Mouse (Mus musculus): ENCODE results near the gene Mrps34. TPM values are rescaled to one million over a fixed set of nuclear protein-coding genes. Genes with fewer than 3 reads are reported as not detected.

Gene Mrps34
- total RNA-seq, 2 experiments from 2014 or later: 4.8 to 5.0 TPM

DNA sequence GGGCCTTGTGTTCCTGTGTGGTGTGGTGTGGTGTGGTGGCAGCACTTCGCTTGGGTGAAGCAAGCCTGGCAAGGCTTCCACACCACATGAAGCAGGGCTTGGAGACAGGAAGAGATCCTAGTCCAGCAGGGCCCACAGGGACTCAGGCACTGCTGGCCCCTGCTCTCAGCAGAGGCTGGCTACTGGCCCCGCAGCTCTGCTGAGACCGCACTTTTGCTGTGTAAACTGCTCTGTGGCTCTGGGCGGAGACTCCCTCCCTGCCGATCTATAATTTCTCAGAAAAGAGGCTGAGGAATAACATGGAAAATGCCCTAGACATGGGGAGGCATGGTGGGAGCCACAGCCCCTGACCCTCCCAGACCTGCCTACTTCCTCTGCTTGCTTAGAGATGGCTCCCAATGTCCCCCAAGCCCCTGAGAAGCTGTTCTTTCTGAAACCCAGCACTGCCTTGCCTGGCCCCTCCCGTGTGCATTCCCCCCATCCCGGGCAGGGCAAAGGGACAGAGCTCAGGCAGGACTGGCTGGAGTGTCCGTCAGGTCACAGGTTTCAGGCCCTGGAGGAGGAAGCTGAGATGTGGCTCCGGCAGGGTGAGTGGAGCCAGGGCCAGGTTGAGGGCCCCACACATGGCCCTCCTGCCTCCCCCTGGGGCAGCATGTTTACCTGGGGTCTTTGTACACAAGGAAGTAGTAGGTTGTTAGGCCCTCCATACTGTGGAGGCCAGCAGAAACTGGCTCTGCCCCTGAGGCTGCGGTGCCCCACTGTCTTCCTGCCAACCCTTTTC lies 17.4 kb upstream of the Mrps34 start:
- no peak for ATAC-seq (replicated peaks; ENCODE audit: low FRiP score, poor library complexity, severe bottlenecking)

DNA sequence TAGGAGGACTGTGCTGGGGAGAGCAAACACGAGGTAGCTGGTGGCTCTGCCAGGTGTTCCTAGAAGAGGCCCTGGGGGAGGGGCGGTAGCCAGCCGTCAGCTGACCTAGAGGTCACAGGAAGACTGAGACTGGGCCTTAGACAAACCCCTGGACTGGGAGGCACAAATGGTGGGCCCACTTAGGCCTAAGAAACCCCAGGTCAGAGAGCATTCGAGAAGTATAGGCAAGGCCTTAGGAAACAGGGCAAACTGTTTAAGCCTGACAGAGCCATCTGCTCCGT lies 16.9 kb upstream of the Mrps34 start:
- no peak for ATAC-seq (replicated peaks; ENCODE audit: low FRiP score, poor library complexity, severe bottlenecking)

DNA sequence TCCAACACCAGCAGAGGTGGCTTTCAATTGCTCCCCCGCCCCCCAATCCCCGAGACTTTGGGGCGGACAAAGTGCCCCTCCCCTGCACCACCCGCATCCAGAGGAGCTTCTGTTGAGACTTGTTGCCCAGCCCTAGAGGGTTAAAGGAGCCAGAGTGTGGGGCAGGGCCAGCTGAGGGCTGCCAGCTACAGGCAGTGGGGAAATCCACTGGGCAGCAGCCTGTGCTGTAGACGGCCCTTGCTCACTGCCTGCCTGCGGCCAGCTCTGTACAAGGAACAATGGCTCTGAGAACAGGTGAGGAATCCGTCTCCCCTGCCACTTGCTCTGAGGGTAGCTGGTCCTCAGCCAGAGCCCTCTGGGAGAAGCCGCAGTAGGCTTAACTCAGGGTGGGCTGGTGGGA lies 16.4 kb upstream of the Mrps34 start:
- ATAC-seq (replicated peaks; ENCODE audit: low FRiP score, poor library complexity, severe bottlenecking): no peak

DNA sequence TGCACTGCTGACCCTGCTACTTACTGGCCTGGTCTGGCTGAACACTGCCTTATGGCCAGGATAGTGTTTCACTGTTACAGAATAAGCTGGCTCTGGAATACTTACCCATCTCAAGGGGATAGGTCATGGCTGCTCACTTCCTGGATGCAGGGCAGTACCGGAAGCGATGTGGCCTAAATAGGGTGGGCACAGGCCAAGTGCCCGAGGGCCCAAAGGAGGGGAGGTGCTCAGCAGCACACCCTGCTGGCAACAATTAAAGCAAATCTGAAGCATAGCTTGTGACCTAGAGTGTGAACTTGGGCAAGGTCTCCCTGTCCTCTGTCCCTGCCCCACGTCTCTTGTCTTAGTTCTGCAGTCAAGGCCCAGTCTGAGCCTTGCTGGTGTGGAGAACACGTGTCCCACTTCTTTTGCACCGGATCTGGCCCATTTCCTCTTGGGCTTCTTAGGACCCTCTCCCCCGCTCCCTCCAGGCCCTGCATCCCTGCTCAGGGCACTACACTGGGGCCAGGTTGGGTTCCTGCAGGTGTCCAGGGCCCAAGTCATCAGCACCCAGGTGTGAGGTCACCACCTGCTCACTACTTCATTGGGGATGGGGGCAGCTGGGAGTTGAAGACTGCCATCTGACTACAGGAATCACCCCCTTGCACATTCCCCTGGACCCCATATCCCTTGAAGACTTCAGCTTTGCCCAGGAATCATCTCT lies 13.0 kb upstream of the Mrps34 start:
- peak; percentile 20; the same call in 1 of the 2 replicates for ATAC-seq (replicated peaks; ENCODE audit: low FRiP score, poor library complexity, severe bottlenecking)

DNA sequence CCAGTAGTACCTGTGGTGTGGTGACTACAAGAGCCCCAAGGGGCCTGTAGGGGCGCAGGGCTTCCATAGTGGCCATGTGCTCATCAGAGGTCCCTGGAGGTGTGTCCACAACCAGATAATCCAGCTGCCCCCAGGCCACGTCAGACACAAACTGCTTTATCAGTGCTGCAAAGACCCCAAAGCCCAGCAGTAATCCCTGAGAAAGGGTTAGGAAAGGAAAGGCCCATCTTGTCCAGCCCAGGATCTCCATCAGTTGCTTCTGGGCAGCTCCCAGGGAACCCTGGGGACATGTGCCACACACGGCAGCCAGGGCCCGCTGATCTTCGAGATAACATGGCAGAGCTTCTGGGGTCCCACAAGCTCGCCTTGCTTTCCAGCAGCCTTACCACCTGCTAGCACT lies 10.5 kb upstream of the Mrps34 start:
- no peak for ATAC-seq (replicated peaks; ENCODE audit: low FRiP score, poor library complexity, severe bottlenecking)

DNA sequence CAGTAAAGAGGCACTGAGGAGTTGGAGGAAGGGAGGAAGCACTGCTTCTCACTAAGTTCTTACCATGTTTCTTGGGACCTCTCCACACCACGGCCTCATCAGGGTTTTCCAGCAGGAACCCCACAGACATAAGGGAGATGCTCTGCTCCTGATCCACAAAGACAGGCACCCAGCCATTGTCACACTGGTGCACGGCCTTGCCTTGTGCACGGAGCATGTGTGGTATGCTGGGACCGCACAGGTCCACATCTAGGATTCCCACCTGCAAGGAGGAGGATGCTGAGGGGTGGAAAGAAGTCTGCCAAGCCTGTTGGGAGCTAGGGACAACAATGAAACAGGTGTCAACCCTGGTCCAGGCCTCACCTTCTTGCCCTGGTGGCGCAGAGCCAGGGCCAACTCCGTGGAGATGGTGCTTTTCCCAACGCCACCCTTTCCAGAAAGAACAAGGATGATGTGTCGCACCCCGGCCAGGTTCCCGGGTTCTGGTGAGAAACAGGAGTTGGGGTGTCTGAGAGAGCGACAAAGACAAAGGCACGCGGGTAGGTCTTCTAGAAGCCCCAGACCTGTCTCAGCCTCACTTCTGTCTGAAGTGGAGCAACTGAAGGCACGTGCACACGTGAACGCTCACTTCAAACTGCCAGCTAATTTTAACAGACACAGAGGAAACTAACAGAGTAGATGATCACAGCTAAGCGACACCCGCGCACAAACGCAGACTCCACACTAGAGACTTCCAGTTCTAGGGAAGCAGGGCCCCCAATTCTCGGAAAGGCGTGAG lies 9.4 kb upstream of the Mrps34 start:
- ATAC-seq (replicated peaks; ENCODE audit: low FRiP score, poor library complexity, severe bottlenecking): no peak

DNA sequence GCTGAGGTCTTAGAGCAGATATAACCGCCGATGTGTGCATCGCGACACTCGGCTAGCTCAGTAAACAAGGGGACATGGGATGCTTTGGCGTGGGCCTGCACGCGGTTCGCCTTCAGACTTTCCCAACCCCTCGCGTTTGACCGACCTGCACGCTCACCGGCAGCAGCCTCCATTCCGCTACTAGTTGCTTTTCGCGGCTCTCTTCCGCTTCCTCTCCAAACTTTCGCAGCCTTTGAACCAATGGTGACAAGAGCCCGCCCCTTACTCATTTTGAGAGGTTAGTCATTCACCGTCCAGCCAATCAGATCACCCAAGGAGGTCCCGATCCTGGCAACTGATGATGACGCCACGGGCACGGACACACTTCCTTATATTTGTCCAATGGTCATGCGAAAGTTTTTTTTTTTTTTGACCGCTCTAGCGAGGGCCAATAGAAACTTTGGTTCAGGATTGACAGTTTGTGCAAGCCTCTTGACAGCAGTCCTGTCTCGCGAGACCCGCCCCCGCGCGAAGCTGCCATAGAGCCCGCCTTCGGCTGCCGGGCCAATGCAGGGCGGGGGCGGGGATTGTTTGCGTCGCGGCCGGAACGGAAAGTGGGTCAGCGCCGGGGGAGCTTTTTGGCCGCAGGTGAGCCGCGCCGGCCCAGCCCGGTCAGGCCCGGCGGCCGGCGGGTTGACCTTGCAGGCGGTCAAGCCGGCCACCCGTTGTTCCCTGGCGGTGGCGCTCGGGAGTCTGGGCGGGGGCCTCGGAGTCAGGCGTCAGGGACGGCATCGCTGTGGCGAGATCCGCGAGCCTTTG lies 8.6 kb upstream of the Mrps34 start, which contains the start of the genes Nubp2 and Spsb3:
Gene Nubp2 (minus strand): TSS at position 216 of the 798 bp plus-strand sequence.
Gene Spsb3 (plus strand): TSS at position 510 of the 798 bp plus-strand sequence.
- peak; percentile 88 for ATAC-seq (replicated peaks; ENCODE audit: low FRiP score, poor library complexity, severe bottlenecking)

DNA sequence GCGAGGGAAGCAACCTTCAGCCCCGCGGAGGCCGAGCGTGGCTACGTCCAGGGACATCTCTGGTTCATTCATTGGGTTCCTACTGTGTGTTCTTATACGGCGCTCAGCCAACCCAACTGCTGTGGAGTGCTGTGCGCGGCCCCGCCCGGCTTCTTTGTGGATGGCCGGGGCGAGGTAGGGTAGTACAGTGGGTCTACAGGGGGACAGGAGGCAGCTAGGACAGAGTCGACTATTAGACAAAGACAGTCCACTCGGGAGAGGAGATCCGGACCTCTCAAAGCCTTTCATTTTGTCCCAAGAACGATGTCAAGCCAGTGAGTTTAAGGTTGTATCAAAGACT lies 8.0 kb upstream of the Mrps34 start:
- ATAC-seq (replicated peaks; ENCODE audit: low FRiP score, poor library complexity, severe bottlenecking): peak; percentile 34

DNA sequence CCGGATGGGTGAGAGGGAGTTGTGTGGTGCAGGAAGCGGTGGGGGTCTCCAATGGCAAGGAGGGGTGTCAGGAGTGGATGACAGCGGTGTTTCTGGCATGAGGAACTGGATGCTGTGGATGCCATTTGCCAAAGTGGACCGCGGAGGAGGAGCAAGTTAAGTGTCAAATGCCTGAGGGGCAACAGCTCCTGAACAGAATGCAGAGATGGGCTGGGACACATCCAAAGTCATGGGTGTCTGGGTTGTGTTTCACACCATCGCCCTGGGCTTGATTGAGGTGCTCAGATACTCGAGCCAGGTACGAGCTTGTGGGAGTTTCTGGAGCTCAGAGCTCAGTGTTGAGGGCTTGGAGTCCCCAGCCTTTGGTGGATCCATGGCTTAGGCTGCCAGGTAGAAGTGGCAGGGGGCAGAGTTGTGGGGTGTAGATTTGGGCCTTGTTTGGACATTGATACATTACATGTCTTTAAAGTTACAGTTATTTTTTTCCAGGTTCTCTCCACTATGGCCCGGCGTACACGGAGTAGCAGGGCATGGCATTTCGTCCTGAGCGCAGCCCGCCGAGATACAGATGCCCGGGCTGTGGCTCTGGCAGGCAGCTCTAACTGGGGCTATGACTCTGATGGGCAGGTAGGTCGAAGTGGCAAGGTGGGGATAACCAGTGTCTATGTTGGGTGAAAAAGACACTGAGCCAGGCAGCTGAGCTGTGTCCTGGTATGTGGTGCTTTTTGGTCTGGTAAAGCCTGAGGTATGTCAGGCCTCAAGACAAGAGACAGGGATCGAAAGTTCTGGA lies 7.4 kb upstream of the Mrps34 start:
- ATAC-seq (replicated peaks; ENCODE audit: low FRiP score, poor library complexity, severe bottlenecking): peak; percentile 16

DNA sequence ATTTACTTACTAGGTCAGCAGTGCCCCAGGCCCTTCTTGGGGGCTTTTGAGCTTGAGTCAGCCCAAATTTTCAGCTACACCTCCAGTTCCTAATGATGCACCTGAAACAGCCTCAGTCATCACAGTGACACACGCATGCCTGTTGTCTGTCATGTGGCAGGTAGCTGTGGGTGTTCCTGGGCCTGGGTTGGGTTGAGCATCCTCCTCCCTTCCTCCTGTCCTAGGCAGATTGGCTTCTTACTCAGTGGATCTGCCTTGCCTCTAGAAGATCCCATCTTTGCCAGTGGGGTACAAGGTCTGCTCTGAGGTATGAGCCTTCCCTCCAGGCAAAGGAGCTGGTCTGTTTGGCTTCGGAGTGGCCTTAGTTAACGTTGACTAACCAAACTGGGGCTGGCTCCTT lies 6.1 kb upstream of the Mrps34 start:
- no peak for ATAC-seq (replicated peaks; ENCODE audit: low FRiP score, poor library complexity, severe bottlenecking)

DNA sequence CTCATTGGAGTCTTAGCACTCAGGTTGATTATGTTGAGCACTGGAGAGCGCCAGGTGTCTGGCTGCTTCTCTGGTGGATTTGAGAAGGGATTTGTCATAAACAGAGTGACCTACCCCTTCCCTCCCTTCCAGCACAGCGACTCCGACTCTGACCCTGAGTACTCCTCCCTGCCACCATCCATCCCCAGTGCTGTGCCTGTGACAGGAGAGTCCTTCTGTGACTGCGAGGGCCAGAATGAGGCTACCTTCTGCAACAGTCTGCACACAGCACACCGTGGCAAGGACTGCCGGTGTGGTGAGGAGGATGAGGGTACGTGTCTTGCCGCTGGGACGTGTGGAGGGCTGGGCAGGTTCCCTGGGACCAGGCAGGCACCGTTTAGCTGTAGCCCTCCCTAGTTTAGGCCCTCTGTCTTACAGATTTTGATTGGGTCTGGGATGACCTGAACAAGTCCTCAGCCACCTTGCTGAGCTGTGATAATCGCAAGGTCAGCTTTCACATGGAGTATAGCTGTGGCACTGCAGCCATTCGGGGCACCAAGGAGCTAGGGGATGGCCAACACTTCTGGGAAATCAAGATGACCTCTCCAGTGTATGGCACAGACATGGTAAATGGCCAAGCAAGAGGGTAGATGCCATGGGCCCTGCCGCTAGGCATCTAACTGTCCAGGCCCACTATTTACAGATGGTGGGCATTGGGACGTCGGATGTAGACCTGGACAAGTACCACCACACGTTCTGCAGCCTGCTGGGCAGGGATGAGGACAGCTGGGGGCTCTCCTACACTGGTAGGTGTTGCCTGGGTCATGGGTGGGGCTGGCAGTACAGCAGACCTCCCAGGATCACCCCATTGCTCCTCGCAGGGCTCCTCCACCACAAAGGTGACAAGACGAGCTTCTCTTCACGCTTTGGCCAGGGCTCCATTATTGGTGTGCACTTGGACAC lies 4.5 kb upstream of the Mrps34 start:
- no peak for ATAC-seq (replicated peaks; ENCODE audit: low FRiP score, poor library complexity, severe bottlenecking)

DNA sequence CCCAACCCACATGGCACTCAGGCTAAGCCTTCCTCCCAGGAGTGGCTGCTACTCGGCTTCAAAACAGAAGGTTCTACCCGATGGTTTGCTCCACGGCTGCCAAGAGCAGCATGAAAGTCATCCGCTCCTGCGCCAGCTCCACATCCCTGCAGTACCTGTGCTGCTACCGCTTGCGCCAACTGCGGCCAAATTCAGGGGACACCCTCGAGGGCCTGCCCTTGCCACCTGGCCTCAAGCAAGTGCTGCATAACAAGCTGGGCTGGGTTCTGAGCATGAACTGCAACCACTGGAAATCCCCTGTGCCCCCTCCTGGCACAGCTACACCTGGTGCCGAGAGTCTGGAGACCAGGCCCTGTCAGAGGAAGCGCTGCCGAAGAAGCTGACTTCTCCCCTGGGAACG lies 3.6 kb upstream of the Mrps34 start:
- ATAC-seq (replicated peaks; ENCODE audit: low FRiP score, poor library complexity, severe bottlenecking): no peak

DNA sequence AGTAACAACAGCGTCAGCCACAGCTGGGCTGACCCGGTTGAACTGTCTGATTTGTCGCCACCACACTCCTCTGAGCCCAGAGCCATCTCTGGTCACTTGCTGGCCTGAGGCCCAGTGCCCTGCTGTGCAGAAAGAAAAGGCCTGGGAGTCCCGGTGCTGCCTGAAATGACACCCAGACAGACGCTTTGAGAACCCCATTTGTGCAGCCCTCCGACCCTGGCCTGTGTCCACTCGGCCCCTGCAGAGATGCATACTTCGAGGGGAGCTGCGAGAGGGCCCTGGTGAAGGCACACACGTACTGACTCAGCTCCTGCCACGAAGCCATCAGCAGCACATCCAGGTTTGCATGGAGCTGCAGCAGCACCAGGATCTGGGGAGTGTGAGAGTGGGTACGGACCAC lies 2.1 kb upstream of the Mrps34 start:
- no peak for ATAC-seq (replicated peaks; ENCODE audit: low FRiP score, poor library complexity, severe bottlenecking)

DNA sequence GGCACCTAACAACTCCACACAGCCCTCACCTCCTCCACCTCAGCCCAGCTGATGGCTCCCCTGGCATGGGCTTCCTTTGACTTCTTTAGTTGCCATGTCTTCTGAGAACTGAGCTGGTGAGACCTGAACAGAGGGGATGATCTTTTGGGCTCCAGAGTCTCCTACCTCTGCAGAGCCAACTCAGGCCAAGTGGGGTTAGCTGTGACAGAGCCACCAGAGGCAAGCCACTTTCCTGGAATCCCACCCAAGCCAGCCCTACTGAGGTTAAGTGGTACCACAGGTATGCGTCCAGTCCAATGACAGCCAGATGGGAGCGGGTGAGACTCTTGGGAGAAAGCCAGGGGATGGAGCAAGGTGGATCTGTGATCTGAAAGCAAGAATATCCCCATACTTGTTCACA lies 1.6 kb upstream of the Mrps34 start:
- ATAC-seq (replicated peaks; ENCODE audit: low FRiP score, poor library complexity, severe bottlenecking): no peak

DNA sequence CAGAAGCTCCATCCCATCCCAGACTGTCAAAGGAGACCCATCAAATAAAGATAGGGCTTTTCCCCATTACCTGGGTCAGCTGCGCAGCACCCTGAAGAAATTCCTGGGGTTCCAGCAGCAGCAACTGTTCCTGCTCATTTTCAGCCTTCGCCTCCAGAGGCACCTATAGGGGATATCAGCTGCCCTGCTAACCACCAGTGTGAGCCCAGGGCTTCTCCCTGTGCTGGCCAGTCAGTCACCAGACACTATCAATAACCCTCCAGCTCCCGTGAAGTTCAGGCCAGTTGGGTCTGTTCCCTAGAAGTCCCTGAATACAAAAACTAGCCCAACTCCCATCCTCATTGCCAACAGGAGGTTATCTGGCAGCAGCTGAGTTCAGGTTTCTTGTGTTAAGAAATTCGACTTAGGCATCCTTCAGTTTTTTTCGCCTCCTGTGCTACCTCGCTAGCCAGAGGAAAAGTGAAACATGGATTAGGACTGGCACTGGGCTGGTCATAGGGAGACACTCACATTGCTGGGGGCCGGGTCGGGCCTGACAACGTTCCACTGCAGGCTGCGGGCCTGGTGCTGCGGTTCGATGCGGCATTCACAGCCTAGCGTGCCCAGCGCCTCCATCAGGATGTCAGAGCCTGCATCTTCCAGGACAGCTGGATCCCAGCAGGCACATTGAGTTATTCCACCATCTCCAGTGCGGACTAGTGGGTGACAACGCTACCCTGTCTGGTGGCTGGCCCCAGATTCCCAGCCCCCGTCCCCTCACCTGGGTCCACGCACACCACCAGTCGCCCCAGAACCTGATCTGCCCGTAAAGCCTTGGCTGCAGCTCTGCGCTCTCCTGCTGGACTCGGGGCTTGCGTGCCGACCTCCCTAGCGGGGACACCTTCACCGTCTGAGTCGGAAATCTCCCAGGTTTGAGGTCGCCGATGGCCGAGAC lies 588 bp upstream of the Mrps34 start:
- peak; percentile 29 for ATAC-seq (replicated peaks; ENCODE audit: low FRiP score, poor library complexity, severe bottlenecking)

DNA sequence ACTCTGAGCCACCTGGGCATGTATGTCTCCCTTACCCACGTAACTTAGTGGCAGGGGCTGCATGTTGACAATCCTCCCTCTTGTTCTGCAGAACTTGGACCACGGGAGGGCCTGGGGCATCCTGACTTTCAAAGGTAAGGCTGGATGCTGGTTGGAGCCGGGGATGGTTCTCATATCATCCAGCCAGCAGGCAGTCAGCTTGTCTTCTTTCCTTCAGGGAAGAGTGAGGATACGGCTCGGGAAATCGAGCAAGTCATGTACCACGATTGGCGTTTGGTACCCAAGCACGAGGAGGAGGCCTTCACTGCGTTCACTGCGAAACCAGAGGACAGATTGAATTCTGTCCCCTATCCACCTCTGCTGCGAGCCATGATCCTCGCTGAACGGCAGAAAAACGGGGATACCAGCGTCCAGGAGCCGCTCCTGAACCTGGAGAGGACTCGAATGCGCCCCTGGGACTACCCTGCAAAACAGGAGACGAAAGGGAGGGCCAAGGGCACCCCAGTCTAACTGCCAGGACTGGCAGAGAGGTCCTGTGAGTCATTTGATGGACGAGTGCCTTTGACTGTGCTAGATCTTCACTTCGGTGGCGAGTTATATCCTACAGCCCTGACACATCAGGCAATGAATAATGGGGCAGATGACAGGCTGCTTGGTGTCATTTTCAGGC lies 790 bp downstream of the Mrps34 start:
- ATAC-seq (replicated peaks; ENCODE audit: low FRiP score, poor library complexity, severe bottlenecking): peak; percentile 10; the same call in 1 of the 2 replicates

Data from erythroblast, adult 5-6 weeks (primary cell).